Mouse (Mus musculus) heart, adult 2 months (tissue): Measurements from ENCODE around the gene Xaf1. TPM values are rescaled to one million over a fixed set of nuclear protein-coding genes. Genes with fewer than 3 reads are reported as not detected.
A peak's percentile ranks its signal among the peaks of the same experiment; 100 is the strongest.

Source experiments
- DNase-seq, 2 experiments: peaks; one replicate each; pipeline ENCODE4 v3.0.0; 2021
- H3K27ac ChIP-seq: fragments of 200-600 bp; 2 replicates; pipeline ENCODE4 v1.8.1; 2022
- H3K27me3 ChIP-seq: fragments of 200-500 bp; 2 replicates; pipeline ENCODE4 v1.6.1; 2012; ENCODE audit warnings: mild to moderate bottlenecking, low read length, inconsistent platforms, mixed read lengths; ENCODE audit not compliant: control insufficient read depth, insufficient read depth
- H3K36me3 ChIP-seq: fragments of 200-500 bp; 2 replicates; pipeline ENCODE4 v1.6.1; 2012; ENCODE audit warnings: low read length, inconsistent platforms; ENCODE audit not compliant: control insufficient read depth, insufficient read depth
- H3K4me1 ChIP-seq: fragments of 200-500 bp; 2 replicates; pipeline ENCODE4 v1.6.1; 2011; ENCODE audit warnings: low read length; ENCODE audit not compliant: control insufficient read depth, insufficient read depth
- H3K4me3 ChIP-seq: fragments of 200-600 bp; 2 replicates; pipeline ENCODE4 v1.8.1; 2022
- H3K79me2 ChIP-seq: fragments of 200-500 bp; replicated peaks from 2 replicates; pipeline ENCODE4 v1.6.1; 2012; ENCODE audit warnings: mild to moderate bottlenecking, inconsistent platforms, low read length, moderate library complexity, mixed read lengths; ENCODE audit not compliant: control insufficient read depth, insufficient read depth
- H3K9ac ChIP-seq: fragments of 200-500 bp; 2 replicates; pipeline ENCODE4 v1.6.1; 2012; ENCODE audit warnings: low read depth, mild to moderate bottlenecking, control low read depth, inconsistent platforms, low read length, mixed read lengths
- CTCF ChIP-seq: fragments of 200-600 bp; IDR thresholded peaks from 2 replicates; pipeline ENCODE4 v1.8.1; 2022; ENCODE audit warnings: antibody characterized with exemption, mild to moderate bottlenecking, moderate library complexity
- EP300 ChIP-seq: fragments of 200-500 bp; IDR thresholded peaks from 2 replicates; pipeline ENCODE4 v1.6.1; 2011; ENCODE audit warnings: low read depth, low read length, control low read depth; ENCODE audit not compliant: insufficient read depth
- POLR2A ChIP-seq: fragments of 200-500 bp; IDR thresholded peaks from 2 replicates; pipeline ENCODE4 v1.6.1; 2011; ENCODE audit warnings: mild to moderate bottlenecking, low read depth, low read length, control low read depth; ENCODE audit not compliant: insufficient read depth
- WGBS: fragments of 180-500 bp; shearing (Covaris S2); methylation state at CpG from one replicate; pipeline ENCODE4 v1.1.7; 2018; 5-methylcytosine and 5-hydroxymethylcytosine counted together
- intact Hi-C: fragments of 180-260 bp; cut with DNase I; formaldehyde crosslinking; loops from one replicate; pipeline ENCODE4 v1.15.1; 2025
- polyA plus RNA-seq: library from polyadenylated mRNA; depleted of rRNA; stranded (reverse); fragments of >200 nt; gene quantifications from 2 replicates; pipeline ENCODE4 v1.2.3, GENCODE M21; 2012
- total RNA-seq, 2 experiments: library from RNA; stranded (reverse); gene quantifications; 2 replicates each; pipeline ENCODE4 v1.2.3; 2021

Xaf1 gene
- total and polyA plus RNA-seq, 3 experiments, result 9.7 to 21.8 (median 10.6) TPM

DNA sequence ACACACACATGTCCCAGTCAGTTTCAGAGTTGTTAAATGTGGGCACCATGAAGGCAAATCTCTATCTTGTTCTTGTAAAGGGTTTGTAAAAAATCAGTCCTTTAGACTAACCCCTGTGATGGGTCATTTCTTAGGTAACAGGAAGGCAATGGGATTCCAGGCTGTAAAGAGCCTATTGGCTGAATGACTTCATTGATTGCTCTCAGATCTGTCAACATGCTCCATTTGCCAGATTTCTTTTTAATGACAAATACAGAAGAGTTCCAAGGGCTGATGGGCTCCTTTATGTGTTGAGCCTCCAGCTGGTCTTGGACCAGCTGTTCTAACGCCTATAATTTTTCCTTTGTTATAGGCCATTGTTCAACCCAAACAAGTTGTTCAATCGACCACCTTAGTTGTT lies 8.3 kb upstream of the Xaf1 start:
- 65% methylated on average over 2 of the region's 2 CpGs for WGBS
- intact Hi-C loops, result no loop called here
- H3K79me2 ChIP-seq, result no peaks in the 10 kb centered on the region
- H3K4me1 ChIP-seq, result no peaks in the 10 kb centered on the region
- no peaks in the 10 kb centered on the region for H3K27me3 ChIP-seq
- no peak for TF ChIP-seq EP300
- no peak overlapping the region for H3K4me3 ChIP-seq
- H3K9ac ChIP-seq, result no peak overlapping the region
- no peak for DNase-seq
- H3K27ac ChIP-seq, result no peak overlapping the region
- H3K36me3 ChIP-seq, result no peaks in the 10 kb centered on the region

DNA sequence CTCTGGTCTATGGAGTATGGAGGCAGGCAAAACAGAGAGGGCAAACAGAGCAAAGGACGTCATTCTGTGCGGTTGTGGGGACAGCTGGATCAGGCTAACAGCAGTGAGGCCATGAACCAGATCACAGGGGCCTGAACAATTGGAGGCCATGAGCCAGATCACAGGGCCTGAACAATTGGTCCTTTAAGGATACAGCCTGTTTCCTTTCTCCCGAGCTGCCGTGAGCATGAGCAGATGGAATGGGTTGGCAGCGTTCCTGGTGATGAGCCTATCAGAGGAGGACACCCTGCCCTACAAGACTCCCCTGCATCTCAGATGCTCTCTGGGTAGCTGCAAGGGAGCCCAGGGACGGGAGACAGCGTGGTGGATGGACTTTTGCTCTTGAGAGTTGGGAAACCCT lies 801 bp downstream of the Xaf1 start:
- 37% methylated on average over 7 of the region's 7 CpGs for WGBS
- H3K27ac ChIP-seq, result peak overlapping the region; percentile 76

DNA sequence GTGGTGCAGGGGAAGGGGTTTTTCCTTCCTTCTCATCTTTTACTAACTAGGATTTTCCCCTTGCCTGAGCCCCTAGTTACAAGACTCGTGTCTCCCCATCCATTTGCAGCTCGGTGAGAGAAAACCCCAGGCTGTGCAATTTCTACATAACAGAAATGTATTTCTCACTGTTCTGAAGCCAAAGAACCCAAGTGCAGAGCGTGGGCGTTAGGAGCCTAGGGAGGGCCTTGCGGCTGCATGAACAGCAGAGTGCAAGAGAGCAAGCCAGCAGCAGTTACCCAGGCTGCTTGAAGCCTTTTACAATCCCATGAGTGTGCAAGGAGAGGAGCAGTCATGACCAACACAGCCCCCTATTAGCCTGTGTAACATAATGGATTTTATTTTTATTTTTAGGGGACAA lies 6.0 kb downstream of the Xaf1 start:
- H3K9ac ChIP-seq, result no peak overlapping the region

More for the DNA sequence above, 801 bp downstream of the Xaf1 start:
- peak; percentile 55 to 64 for DNase-seq
- intact Hi-C loops, result loop anchor here (5.0 kb wide), 1 partner anchor 85 kb away; the partner anchor contains the start of gene Med31
- no peaks in the 10 kb centered on the region for H3K27me3 ChIP-seq
- H3K36me3 ChIP-seq, result peaks cover 15% of the 10 kb centered on the region
- peaks cover 13% of the 10 kb centered on the region for H3K4me1 ChIP-seq
- TF ChIP-seq POLR2A, result peak; percentile 58
- peak; percentile 87; the same call in 1 of the 2 replicates for TF ChIP-seq EP300
- no peak for TF ChIP-seq CTCF
- H3K9ac ChIP-seq, result peak overlapping the region; percentile 65
- peak overlapping the region; percentile 60 for H3K4me3 ChIP-seq
- no peaks in the 10 kb centered on the region for H3K79me2 ChIP-seq

DNA sequence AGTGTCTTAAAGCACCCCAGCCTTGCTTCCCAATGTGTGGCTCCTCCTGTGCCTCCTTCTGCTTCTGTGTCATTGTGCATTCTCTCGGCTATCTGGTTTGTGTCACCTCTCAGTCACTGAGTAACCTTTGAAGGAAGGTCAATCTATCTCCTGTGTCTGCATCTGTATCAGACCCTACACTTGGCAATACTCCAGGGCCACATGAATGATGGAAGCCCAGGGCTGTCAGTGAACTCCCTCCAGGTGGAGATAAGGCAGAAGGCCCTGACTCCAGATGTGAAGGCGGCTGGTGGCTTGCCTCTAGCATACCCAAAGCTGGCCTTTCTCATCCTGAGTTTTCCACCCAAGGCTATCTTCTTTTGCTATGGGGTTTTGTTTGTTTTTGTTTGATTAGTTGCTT lies 7.6 kb downstream of the Xaf1 start:
- no peaks in the 10 kb centered on the region for H3K27me3 ChIP-seq
- intact Hi-C loops, result no loop called here
- no peak overlapping the region for H3K27ac ChIP-seq
- DNase-seq, result no peak
- H3K79me2 ChIP-seq, result no peaks in the 10 kb centered on the region
- peaks cover 8% of the 10 kb centered on the region for H3K4me1 ChIP-seq
- H3K9ac ChIP-seq, result no peak overlapping the region
- no peak for TF ChIP-seq POLR2A
- TF ChIP-seq EP300, result no peak
- TF ChIP-seq CTCF, result no peak
- no peak overlapping the region for H3K4me3 ChIP-seq
- H3K36me3 ChIP-seq, result peaks cover 9% of the 10 kb centered on the region
- WGBS, result 58% methylated on average over 2 of the region's 2 CpGs

More for the DNA sequence above, 6.0 kb downstream of the Xaf1 start:
- no peak overlapping the region for H3K4me3 ChIP-seq
- peaks cover 13% of the 10 kb centered on the region for H3K4me1 ChIP-seq
- TF ChIP-seq POLR2A, result no peak
- TF ChIP-seq EP300, result no peak
- no peak for TF ChIP-seq CTCF
- no peak for DNase-seq
- no peak overlapping the region for H3K27ac ChIP-seq
- WGBS, result 85% methylated on average over 5 of the region's 5 CpGs
- H3K27me3 ChIP-seq, result no peaks in the 10 kb centered on the region
- peaks cover 17% of the 10 kb centered on the region for H3K36me3 ChIP-seq
- H3K79me2 ChIP-seq, result no peaks in the 10 kb centered on the region
- intact Hi-C loops, result no loop called here

DNA sequence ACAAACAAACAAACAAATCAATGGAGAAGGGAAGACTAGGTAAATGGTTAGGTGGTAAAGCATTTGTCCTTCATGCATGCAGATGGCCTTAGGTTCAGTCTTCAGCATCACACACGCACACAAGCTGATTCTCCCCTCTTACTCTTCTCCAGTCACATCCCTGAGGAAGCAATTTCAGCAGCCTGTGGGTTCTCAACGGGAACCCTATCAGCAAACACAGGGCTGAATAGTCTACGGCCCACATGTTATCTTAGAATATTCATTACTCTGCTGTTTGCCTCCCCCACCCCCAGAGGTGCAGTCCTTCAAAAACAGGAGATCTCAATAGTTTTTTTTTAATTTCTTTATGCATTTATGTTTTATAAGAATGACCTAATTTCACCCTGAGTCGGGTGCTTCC lies 9.1 kb downstream of the Xaf1 start:
- peaks cover 3% of the 10 kb centered on the region for H3K27me3 ChIP-seq
- H3K4me1 ChIP-seq, result peaks cover 3% of the 10 kb centered on the region; the same call in 1 of the 2 replicates
- H3K9ac ChIP-seq, result no peak overlapping the region
- no peaks in the 10 kb centered on the region for H3K79me2 ChIP-seq
- H3K4me3 ChIP-seq, result no peak overlapping the region
- no peak overlapping the region for H3K27ac ChIP-seq
- WGBS, result 75% methylated on average over 4 of the region's 4 CpGs
- H3K36me3 ChIP-seq, result peaks cover 4% of the 10 kb centered on the region
- intact Hi-C loops, result no loop called here
- TF ChIP-seq EP300 (no peak), POLR2A (no peak), CTCF (no peak)
- DNase-seq, result no peak

DNA sequence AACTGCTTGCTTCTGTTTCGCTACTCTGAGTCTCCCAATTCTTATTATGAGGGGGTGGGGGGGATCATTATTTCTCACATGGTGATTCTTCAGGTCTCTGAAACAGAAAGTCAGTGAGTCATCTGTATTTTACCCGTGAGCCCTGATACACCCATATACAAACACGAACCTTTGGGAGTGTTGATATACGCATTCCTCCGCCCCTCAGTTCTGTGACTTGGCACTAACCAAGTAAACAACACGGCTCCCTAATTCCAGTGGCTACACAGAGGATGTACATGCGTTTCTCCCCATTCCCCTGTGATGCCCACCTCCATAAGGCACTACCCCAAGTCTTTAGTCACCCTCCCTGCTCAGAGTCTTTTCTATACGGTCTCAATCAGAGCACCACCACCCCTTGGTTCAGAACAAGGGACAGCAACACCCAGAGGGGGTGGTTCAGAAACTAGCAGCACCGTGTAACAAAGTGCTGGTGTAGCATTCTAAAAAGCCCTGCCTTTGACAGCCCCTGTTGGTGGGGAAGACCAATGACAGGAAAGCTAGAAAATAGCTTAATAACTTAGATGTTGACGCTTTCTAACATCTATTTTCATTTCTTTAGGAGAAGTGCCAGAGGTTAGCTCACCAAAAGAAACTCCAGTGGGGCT lies 10.0 kb downstream of the Xaf1 start:
- intact Hi-C loops, result no loop called here
- Histone ChIP-seq H3K4me3 (no peak overlapping the region), H3K36me3 (peaks cover 2% of the 10 kb centered on the region), H3K79me2 (no peaks in the 10 kb centered on the region), H3K27me3 (peaks cover 3% of the 10 kb centered on the region), H3K4me1 (peaks cover 3% of the 10 kb centered on the region; the same call in 1 of the 2 replicates), H3K9ac (no peak overlapping the region), H3K27ac (no peak overlapping the region)
- TF ChIP-seq POLR2A (no peak), CTCF (no peak), EP300 (no peak)
- WGBS, result 86% methylated on average over 10 of the region's 10 CpGs
- no peak for DNase-seq
